Mouse (Mus musculus) forelimb bud, embryonic 11.5 days (tissue): Measurements from ENCODE around the gene Sos2.
A peak's percentile ranks its signal among the peaks of the same experiment; 100 is the strongest.
"Not testable (repeated sequence)": the region's sequence is repeated elsewhere in the genome, so short reads cannot be mapped to it uniquely, and the experiment has no call there.

Experiments used
- DNase-seq: peaks from one replicate; pipeline ENCODE4 v3.0.0-alpha.2; 2012; ENCODE audit warnings: low read depth, low spot score

Gene Sos2

GRCm38 (mm10) chr12:69569926-69570325, 111.7 kb downstream of the Sos2 start:
- no peak for DNase-seq

GRCm38 (mm10) chr12:69568266-69568665, 113.4 kb downstream of the Sos2 start:
- DNase-seq: no peak

- not testable (repeated sequence) for DNase-seq
These were observed 120.6 kb downstream of the Sos2 start for GRCm38 (mm10) chr12:69561006-69561405.

GRCm38 (mm10) chr12:69556221-69556861, 125.3 kb downstream of the Sos2 start:
- peak; percentile 17 for DNase-seq

- no peak for DNase-seq
These were observed 136.0 kb downstream of the Sos2 start for GRCm38 (mm10) chr12:69545456-69546178.

GRCm38 (mm10) chr12:69544994-69545393, 136.7 kb downstream of the Sos2 start:
- no peak for DNase-seq

GRCm38 (mm10) chr12:69544562-69544961, 137.1 kb downstream of the Sos2 start:
- DNase-seq: no peak

- no peak for DNase-seq
These were observed 139.3 kb downstream of the Sos2 start for GRCm38 (mm10) chr12:69542376-69542775.

- no peak for DNase-seq
These were observed 140.0 kb downstream of the Sos2 start for GRCm38 (mm10) chr12:69541663-69542062.

GRCm38 (mm10) chr12:69539353-69539752, 142.3 kb downstream of the Sos2 start:
- no peak for DNase-seq

GRCm38 (mm10) chr12:69538362-69538950, 143.2 kb downstream of the Sos2 start:
- DNase-seq: no peak

GRCm38 (mm10) chr12:69537675-69538361, 143.8 kb downstream of the Sos2 start:
- peak; percentile 34 for DNase-seq

GRCm38 (mm10) chr12:69537243-69537674, 144.4 kb downstream of the Sos2 start:
- peak; percentile 55 for DNase-seq

GRCm38 (mm10) chr12:69536616-69537242, 144.9 kb downstream of the Sos2 start:
- no peak for DNase-seq
